Mouse (Mus musculus): ENCODE results near the gene Hmcn2. TPM values are rescaled to one million over a fixed set of nuclear protein-coding genes. Genes with fewer than 3 reads are reported as not detected.

Hmcn2 gene
- total RNA-seq, 4 experiments from 2014 or later = 4.4 to 9.4 (median 7.9) TPM

DNA sequence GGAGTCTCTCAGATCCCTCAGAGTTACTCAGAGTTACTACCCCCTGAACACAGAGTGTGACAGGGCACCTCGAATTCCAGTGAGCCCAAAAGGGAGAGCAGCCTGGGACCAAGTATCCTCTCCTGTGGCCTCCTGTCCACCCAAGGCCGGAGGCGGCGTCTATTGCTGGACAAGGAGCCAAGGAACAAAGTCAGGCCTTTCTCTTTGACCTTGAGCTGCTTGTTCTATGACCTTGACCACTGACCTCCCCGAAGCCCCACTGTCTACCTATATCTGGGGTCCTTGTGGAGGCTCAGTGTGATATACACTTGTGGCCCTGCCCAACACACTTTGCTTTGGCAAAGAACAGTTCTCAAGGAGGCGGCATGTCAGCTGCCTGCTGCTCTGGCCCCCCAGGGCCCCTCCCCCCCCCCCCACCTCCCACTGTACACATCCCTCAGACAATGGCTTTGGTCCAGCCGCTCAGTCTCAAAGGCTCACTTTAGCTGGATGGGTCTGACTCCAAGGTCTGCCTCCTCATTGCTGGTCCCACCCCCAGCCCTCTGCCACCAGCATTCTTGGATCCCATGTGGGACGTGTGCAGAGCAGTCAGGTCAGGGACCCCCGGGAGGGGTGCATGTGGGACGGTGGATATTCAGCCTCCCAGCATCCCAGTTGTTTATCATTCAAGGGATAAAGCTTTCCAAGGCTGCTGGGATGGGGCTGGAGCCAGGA lies 162.0 kb downstream of the Hmcn2 start:
- DNase-seq (ENCODE audit: low spot score) = no peak

DNA sequence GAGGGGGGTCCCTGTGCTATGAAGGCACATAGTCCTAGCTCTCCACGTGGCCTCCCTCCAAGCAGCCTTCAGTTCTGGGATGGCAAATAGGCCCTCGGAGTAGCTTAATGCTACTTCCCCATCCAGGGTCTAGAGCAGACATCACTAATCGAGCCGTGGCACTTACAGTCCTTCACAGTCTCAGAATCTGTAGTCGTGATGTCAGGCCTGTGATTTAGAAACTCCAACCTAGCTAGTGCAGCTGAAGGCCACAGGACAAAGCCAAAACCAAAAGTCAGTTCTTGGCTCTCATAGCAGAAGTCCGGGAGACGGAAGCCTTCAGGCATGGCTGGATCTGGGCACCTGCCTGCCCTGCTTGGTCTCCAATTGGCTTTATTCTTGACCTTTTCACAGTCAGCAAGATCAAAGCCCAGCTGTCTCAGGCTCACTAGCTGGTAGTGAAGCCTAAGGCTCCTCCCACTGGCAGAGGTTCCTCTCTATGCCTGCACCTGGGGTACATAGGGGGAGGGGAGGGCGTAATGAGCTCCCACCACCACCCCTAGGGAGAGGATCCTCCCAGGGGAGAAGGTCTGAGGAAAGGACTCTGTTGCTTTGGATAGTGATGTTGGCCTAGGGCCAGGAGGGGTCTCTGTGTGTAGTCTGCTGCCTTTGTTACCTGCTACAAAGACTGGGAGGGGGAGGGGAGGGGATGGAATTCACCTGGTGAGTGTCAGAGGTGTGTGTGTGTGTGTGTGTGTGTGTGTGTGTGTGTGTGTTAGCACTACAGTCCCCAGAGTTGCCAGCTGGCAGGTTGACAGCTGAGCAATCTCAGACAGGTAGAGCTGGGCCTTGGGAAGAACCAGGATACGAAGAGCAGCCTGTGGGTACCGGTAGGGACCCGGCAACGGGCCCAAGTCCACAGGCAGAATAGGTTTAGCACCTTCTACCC lies 163.3 kb downstream of the Hmcn2 start:
- no peak for DNase-seq (ENCODE audit: low spot score)

DNA sequence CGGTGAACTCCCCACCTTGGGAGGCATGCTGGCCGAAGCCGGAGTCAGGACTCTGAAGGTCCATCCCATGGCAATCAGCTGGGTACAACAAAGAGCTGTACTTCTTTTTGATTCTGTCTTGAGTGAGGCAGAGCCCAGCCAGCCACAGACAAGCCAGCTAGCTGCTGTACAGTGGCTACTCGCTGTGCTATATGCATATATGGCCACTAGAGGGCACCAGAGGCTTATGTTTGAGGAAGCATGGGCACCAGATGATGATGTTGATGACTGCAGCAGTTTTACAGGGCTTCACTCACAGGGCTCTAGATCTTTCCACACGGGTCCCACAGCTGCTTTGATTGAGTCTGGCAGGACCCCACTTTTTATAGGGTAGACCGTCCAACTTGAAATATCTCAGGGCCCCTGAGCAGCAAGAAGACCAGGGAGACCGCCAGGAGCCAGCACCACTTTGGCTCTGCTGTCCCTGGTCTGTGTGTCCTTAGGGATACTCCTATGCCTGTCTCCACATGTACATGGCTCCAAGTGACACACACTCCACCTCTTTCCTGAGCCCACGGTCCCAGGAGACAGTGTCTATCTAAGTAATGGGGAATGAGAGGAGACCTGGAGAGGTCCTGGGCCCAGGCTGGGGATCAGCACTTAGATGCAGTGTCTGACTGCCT lies 168.8 kb downstream of the Hmcn2 start:
- DNase-seq (ENCODE audit: low spot score) = peak; percentile 85

GRCm38 (mm10) chr2:31484187-31484586 lies 170.0 kb downstream of the Hmcn2 start:
- no peak for DNase-seq (ENCODE audit: low spot score)

GRCm38 (mm10) chr2:31489166-31489565 lies 175.0 kb downstream of the Hmcn2 start:
- DNase-seq (ENCODE audit: low spot score) = no peak

DNA sequence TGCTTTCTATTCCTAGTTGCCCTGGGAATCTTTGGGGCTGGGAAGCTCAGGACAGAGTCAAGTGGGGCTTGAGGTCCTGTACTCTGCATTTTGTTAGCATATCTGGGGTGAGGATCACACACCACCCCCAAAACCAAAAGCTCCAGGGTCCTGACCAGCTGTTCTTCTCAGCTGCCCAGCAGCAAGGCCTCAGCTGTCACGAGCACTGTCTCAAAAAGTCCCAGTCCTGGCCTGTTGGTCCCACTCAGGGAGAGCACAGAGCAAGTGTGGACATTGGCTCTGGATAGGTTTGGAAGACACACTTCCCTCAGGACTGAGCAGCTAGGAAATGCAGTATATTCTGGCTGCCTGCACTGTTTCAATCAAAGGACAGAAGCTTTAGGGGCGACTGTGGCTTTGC lies 176.3 kb downstream of the Hmcn2 start:
- DNase-seq (ENCODE audit: low spot score) = no peak

DNA sequence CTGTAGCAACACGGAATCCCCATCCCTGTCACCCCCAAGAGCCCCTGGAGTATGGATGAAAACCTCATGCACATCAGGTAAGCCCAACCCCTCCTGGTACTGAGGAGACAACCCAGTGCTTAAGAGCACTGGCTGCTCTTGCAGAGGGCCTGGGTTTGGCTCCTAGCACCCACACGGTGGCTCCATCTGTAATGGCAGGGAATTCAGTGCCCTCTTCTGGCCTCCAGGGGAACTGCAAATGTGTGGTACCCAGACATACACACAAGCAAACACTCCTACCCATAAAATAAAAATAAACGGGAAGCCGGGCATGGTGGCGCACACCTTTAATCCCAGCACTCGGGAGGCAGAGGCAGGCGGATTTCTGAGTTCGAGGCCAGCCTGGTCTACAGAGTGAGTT lies 178.1 kb downstream of the Hmcn2 start:
- DNase-seq (ENCODE audit: low spot score) = no peak

DNA sequence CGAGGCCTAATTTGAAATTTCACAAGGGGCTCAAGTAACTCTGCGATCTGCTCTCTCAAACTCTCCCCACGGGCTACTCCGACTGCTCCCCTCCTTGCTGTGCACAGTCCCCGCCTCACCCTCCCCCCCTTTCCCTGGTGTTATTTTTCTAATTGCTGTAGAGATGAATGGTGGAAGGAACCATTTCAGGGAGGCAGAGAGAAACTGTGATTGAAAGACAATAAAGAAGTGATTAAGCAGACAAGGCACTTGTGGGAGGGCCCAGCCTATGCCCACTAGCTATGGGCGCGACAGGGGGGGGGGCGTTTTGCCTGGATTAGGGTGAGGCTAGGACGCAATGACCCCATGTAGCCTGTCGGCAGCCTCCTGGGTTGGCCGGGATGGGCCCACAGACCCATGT lies 179.0 kb downstream of the Hmcn2 start:
- DNase-seq (ENCODE audit: low spot score) = no peak

- DNase-seq (ENCODE audit: low spot score) = no peak
Measured at GRCm38 (mm10) chr2:31494315-31494714, 180.1 kb downstream of the Hmcn2 start.

GRCm38 (mm10) chr2:31495046-31495476 lies 180.8 kb downstream of the Hmcn2 start:
- no peak for DNase-seq (ENCODE audit: low spot score)

DNA sequence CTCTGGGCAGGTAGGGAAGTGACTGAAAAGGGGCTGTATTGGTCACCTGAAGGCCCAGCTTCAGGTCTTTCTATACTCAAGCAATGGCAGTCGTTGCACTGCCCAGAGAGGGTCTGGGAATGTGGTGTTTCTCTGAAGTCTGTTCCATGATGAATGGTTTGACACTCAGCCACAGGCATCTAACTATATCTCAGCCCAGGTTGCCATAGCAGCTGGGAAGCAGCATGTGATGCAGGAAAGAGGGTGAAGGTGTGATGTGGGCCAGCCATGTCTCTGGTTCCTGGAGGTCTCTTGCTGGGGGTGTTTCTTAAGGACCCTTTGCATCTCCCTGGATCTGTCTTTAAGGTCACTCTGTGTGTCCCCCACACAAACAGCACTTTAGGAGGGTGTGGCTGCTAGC lies 181.9 kb downstream of the Hmcn2 start:
- DNase-seq (ENCODE audit: low spot score) = no peak

DNA sequence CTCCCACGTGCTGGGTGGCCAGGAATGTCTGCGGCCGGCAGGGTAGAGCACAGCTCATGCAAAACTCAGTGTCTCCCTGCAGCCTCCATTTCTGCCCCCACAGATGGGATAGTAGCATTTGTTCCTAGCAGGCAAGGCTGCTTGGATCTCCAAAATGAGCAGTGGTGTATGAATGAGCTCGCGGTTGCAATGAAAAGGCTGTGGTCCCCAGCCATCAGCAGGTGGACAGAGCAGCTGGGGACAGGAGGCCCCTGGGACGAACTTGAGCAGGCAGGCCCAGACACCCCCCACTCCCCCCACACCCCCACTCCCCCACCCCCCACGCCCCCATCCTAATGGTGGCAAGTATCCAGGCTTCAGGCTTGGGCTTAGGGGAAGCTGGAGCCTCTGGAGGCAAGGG lies 182.9 kb downstream of the Hmcn2 start:
- no peak for DNase-seq (ENCODE audit: low spot score)

DNA sequence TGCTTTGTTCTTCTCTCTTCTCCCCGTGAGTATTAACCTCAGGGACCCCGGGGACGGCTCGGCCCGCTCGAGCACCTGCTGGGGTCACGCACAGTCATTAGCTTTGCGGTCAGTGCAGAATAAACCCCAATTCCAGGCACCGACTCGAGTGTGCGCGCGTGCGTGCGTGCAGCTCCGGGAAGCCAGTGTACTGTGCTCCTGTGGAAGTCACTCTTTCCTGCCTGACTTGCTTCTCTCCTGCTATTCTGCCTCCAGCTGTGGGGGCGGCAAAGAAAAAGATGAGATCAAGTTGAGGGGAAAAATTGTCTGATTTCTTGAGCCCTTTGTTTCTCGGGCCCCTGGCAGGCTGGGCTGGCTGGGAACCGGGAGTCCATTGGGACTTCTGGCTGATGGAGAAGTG lies 183.4 kb downstream of the Hmcn2 start:
- no peak for DNase-seq (ENCODE audit: low spot score)

DNA sequence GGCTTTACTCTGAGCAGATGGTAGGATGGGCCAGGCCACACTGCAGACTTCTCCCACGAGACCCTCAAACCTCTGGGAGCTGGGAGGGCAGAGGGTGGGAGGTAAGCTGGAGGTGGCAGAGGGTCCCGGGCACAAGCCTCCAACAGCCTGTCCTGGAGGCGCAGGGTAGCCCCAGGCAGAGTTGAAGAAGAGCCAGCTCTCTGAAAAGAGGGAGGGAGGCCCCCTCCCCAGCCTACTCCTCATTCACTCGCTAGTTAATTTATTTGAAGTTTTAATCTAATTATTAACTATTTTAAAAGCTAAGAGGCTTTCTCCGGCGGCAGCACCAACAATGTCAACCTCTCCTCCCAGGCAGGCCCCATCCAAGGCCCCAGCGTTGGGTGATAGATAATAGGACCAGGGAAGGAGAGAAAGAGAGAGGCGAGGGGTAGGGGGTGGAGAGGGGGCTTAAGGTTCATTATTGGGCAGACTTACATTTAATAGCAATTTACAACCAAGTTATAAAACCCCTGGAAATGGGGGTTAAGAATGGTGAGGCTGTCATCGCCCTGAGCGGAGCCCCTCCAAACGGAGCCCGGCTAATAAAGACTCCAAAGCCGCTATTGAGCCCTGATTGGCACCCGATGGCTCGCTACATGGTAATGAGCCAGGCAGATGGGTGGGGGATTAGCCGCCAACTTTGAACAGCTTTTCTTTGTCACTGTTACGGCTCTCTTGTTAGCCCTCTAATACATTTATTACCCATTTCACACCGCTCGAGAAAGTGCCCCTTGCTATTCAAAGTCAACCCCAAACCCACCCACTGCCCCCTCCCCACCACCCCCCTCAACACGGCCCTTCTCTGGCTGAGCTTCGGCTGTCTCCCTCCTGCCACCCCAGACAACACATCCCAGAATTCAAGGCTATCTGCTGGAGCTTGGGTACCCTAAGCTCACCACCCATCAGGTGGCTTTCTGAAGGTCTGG lies 185.4 kb downstream of the Hmcn2 start:
- no peak for DNase-seq (ENCODE audit: low spot score)

- DNase-seq (ENCODE audit: low spot score) = no peak
Measured at GRCm38 (mm10) chr2:31500292-31501204, 186.3 kb downstream of the Hmcn2 start.

- DNase-seq (ENCODE audit: low spot score) = no peak
Measured at GRCm38 (mm10) chr2:31501448-31502130, 187.4 kb downstream of the Hmcn2 start.

GRCm38 (mm10) chr2:31502616-31503522 lies 188.7 kb downstream of the Hmcn2 start:
- DNase-seq (ENCODE audit: low spot score) = no peak

GRCm38 (mm10) chr2:31505472-31505871 lies 191.3 kb downstream of the Hmcn2 start:
- DNase-seq (ENCODE audit: low spot score) = no peak

Measured in heart, adult 8-10 months (tissue).